Mouse (Mus musculus) cerebellum, postnatal 10 days (tissue): ENCODE results near the gene Gprc5c.

Experiments used
- DNase-seq, 2 experiments: peaks; one replicate each; pipeline ENCODE4 v3.0.0; 2021; ENCODE audit warnings: mixed read lengths in 2 of 2

Gprc5c gene

DNA sequence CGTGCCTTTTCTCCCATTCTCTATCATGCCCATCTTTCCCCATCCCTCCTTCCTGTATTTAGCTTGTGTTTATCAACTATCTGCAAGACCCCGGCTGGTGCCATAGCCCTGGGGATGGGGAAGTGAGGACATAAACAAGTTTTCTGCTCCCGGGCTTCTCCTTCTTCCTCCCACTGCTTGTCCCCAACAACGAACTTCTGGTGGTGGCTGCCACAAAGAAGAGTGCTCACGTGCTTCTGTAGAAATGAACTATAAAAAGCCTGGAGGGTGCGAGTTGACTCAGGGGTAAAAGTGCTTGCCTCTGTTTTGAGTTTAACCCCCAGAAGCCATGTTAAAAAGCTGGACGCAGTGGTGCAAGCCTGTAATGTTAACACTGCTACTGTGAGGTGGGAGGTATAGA lies 64.0 kb downstream of the Gprc5c start:
- DNase-seq, result no peak

DNA sequence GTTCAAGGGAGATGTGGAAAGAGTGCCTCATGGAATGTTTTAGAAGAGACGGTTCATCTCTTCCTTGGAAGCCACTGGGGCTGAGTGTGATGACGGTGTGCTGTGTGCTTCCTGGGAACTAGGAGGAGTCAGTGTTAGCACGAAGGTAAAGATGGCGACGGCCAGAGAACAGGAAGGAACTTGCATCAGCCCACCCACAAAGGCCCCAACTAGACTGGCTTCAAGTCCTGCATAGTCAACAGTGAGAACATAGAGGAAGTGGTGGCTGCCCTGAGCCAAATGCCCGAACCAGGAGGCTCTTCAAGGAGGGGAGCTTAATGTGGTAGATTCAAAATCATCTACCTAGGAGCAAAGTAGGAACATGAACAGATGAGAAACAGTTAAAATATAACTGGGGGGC lies 66.2 kb downstream of the Gprc5c start:
- DNase-seq, result no peak
